Mouse (Mus musculus) macrophage (primary cell): ENCODE results near the gene Cracr2a. TPM values are rescaled to one million over a fixed set of nuclear protein-coding genes. Genes with fewer than 3 reads are reported as not detected.

ENCODE experiments used
- H3K27ac ChIP-seq: fragments of 350-480 bp; formaldehyde crosslinking; 2 replicates; pipeline ENCODE4 v1.9.0; 2021
- H3K36me3 ChIP-seq: fragments of 350-480 bp; formaldehyde crosslinking; 2 replicates; pipeline ENCODE4 v1.9.0; 2021; ENCODE audit errors: inconsistent target
- H3K4me3 ChIP-seq: fragments of 350-480 bp; formaldehyde crosslinking; 2 replicates; pipeline ENCODE4 v1.9.0; 2021; ENCODE audit errors: inconsistent target
- H3K79me2 ChIP-seq: fragments of 350-480 bp; formaldehyde crosslinking; 2 replicates; pipeline ENCODE4 v1.9.0; 2021; ENCODE audit errors: inconsistent target
- WGBS: methylation state at CpG from one replicate; pipeline ENCODE4 v1.1.7; 2026; ENCODE audit warnings: inconsistent platforms; ENCODE audit not compliant: missing documents; 5-methylcytosine and 5-hydroxymethylcytosine counted together
- polyA plus RNA-seq: library from polyadenylated mRNA; stranded (reverse); fragments of 250-400 nt; gene quantifications from 3 replicates; pipeline ENCODE4 v1.2.4, GENCODE M21; 2018; ENCODE audit warnings: inconsistent platforms

Cracr2a gene
- polyA plus RNA-seq, 1 experiment from 2014 or later = 2.0 TPM

DNA sequence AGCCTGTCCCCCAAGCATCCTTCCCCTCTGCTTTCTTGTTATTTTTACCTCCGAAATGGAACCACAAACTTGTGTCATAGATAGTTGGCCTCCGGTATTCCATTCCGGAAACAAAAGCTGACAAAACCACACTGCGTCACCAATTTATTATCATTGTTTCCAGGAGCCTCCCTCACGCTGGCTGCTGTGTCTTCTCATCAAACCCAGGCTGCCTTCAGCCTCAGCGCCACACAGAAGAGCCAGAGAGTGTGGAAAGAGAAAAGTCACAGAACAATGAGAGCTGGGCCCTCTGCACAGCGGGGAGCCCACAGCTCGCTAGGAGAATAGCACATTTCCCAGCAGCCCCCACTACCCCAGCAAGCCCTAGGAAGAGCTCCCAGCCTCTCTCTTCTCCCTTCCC, 162.0 kb downstream of the Cracr2a start:
- WGBS = 64% methylated on average over 8 of the region's 8 CpGs
- H3K27ac ChIP-seq = no peak overlapping the region
- no peaks in the 10 kb centered on the region for H3K79me2 ChIP-seq
- H3K4me3 ChIP-seq = no peak overlapping the region
- no peaks in the 10 kb centered on the region for H3K36me3 ChIP-seq

Other genes with a start within 250 kb of the Cracr2a start
- 18.8 to 43.8 TPM (median 22.2 TPM) in 3 replicates for gene Parp11, start 114.5 kb upstream of the Cracr2a start, polyA plus RNA-seq
- gene Prmt8, start 208.1 kb downstream of the Cracr2a start, polyA plus RNA-seq = not detected in 3 replicates